Mouse (Mus musculus) heart, adult 2 months (tissue): ENCODE measurements around the gene 1700001P01Rik.

Source experiments
- CTCF ChIP-seq: fragments of 200-600 bp; IDR thresholded peaks from 2 replicates; pipeline ENCODE4 v1.8.1; 2022; ENCODE audit warnings: antibody characterized with exemption, mild to moderate bottlenecking, moderate library complexity
- POLR2A ChIP-seq: fragments of 200-500 bp; IDR thresholded peaks from 2 replicates; pipeline ENCODE4 v1.6.1; 2011; ENCODE audit warnings: mild to moderate bottlenecking, low read depth, low read length, control low read depth; ENCODE audit not compliant: insufficient read depth

- TF ChIP-seq POLR2A = no peak
- no peak for TF ChIP-seq CTCF
Measured at GRCm38 (mm10) chr11:97748496-97748895, 27.2 kb downstream of the 1700001P01Rik start.
